In genomic region chr13:69932695-69933550, GRCm38 (mm10) we compare ENCODE assay signal across 10 mouse cellular contexts.
A peak's percentile ranks its signal among the peaks of the same experiment; 100 is the strongest.
DNase-seq lines count a peak whose midpoint lies in the region; ATAC-seq and TF ChIP-seq lines count a peak whose summit lies in the region.
"Had no signal": no experiment of that assay in that cellular context is flagged by ENCODE, and none has a peak within 500 bp of the region (broad histone marks: within the 10 kb centered on the region; RNA-seq: fewer than 3 reads in every experiment).

No protein-coding gene starts in this region.

- peaks cover 5% of the 10 kb centered on the region for H3K4me1 ChIP-seq in embryonic facial prominence, embryonic 10.5 days
- peaks cover 26% of the 10 kb centered on the region for H3K4me1 ChIP-seq in hindbrain, embryonic 14.5 days (replicated peaks; ENCODE audit: control insufficient read depth, insufficient read depth, low read length)
- H3K4me1 ChIP-seq in intestine, postnatal 0 days (replicated peaks; ENCODE audit: control insufficient read depth, insufficient read depth, low read length): no peaks in the 10 kb centered on the region
- H3K4me1 ChIP-seq: heart, embryonic 15.5 days had no signal

- H3K79me2 ChIP-seq in myocyte (ENCODE audit: control insufficient read depth, insufficient read depth): no peaks in the 10 kb centered on the region

- no peak for TF ChIP-seq CTCF in intestine, postnatal 0 days (IDR thresholded peaks at IDR 0.05; ENCODE audit: low read depth)

- H3K27me3 ChIP-seq in embryonic facial prominence, embryonic 10.5 days (replicated peaks; ENCODE audit: low read depth, poor library complexity, severe bottlenecking): no peaks in the 10 kb centered on the region
- no peaks in the 10 kb centered on the region for H3K27me3 ChIP-seq in hindbrain, embryonic 14.5 days (ENCODE audit: control insufficient read depth, insufficient read depth, low read length)
- no peaks in the 10 kb centered on the region for H3K27me3 ChIP-seq in myocyte (ENCODE audit: control insufficient read depth, insufficient read depth, insufficient read length)
- no peaks in the 10 kb centered on the region for H3K27me3 ChIP-seq in intestine, postnatal 0 days (replicated peaks; ENCODE audit: control insufficient read depth, insufficient read depth, low read length)
- H3K27me3 ChIP-seq: heart, embryonic 15.5 days had no signal

- no peaks in the 10 kb centered on the region for H3K9me3 ChIP-seq in embryonic facial prominence, embryonic 10.5 days
- H3K9me3 ChIP-seq in hindbrain, embryonic 14.5 days (ENCODE audit: control insufficient read depth, low read length): no peaks in the 10 kb centered on the region
- no peaks in the 10 kb centered on the region for H3K9me3 ChIP-seq in intestine, postnatal 0 days (ENCODE audit: control insufficient read depth)
- H3K9me3 ChIP-seq: heart, embryonic 15.5 days had no signal

- ATAC-seq in frontal cortex, adult (ENCODE audit: low TSS enrichment): peak; percentile 24; the same call in 1 of the 2 replicates
- ATAC-seq in hindbrain, embryonic 14.5 days (ENCODE audit: low FRiP score): no peak
- ATAC-seq in intestine, postnatal 0 days: no peak

- no peak overlapping the region for H3K27ac ChIP-seq in embryonic facial prominence, embryonic 10.5 days (replicated peaks)
- H3K27ac ChIP-seq in hindbrain, embryonic 14.5 days: peak overlapping the region; percentile 76
- no peak overlapping the region for H3K27ac ChIP-seq in intestine, postnatal 0 days (ENCODE audit: low read depth, low read length)
- H3K27ac ChIP-seq: heart, embryonic 15.5 days; liver, embryonic 14.5 days had no signal

- no peak for TF ChIP-seq POLR2A in myocyte (IDR thresholded peaks at IDR 0.05; ENCODE audit: insufficient read length, low read depth)

- H3K4me3 ChIP-seq in embryonic facial prominence, embryonic 10.5 days: no peak overlapping the region
- H3K4me3 ChIP-seq in hindbrain, embryonic 14.5 days (replicated peaks; ENCODE audit: low read length): no peak overlapping the region
- no peak overlapping the region for H3K4me3 ChIP-seq in myocyte
- H3K4me3 ChIP-seq in intestine, postnatal 0 days (ENCODE audit: low read depth, low read length): no peak overlapping the region
- H3K4me3 ChIP-seq: heart, embryonic 15.5 days had no signal

- no peak for DNase-seq in frontal cortex, postnatal 10 days (ENCODE audit: low spot score in 2 of 2)
- DNase-seq in embryonic facial prominence, embryonic 10.5 days (ENCODE audit: low spot score): peak; percentile 15
- peak; percentile 51 for DNase-seq in hindbrain, embryonic 14.5 days (ENCODE audit: low spot score)
- DNase-seq in gastrocnemius, postnatal 4 days (ENCODE audit: low spot score in 2 of 2): no peak
- DNase-seq in gastrocnemius, adult 8-10 months (ENCODE audit: low spot score in 2 of 2): no peak

- no peaks in the 10 kb centered on the region for H3K36me3 ChIP-seq in embryonic facial prominence, embryonic 10.5 days (replicated peaks)
- H3K36me3 ChIP-seq in hindbrain, embryonic 14.5 days (replicated peaks; ENCODE audit: control insufficient read depth, insufficient read depth): no peaks in the 10 kb centered on the region
- H3K36me3 ChIP-seq in myocyte (ENCODE audit: control insufficient read depth, insufficient read depth): no peaks in the 10 kb centered on the region
- H3K36me3 ChIP-seq in intestine, postnatal 0 days (ENCODE audit: control insufficient read depth, insufficient read depth): no peaks in the 10 kb centered on the region
- H3K36me3 ChIP-seq: heart, embryonic 15.5 days had no signal

- H3K9ac ChIP-seq in hindbrain, embryonic 14.5 days: peak overlapping the region; percentile 29; the same call in 1 of the 2 replicates
- no peak overlapping the region for H3K9ac ChIP-seq in intestine, postnatal 0 days (ENCODE audit: low read depth, low read length)
- H3K9ac ChIP-seq: heart, embryonic 15.5 days; liver, embryonic 14.5 days had no signal

- peak overlapping the region; percentile 47 for H3K4me2 ChIP-seq in hindbrain, embryonic 14.5 days (replicated peaks)
- H3K4me2 ChIP-seq in myocyte (ENCODE audit: low read depth): no peak overlapping the region
- no peak overlapping the region for H3K4me2 ChIP-seq in intestine, postnatal 0 days (replicated peaks; ENCODE audit: low read depth)
- H3K4me2 ChIP-seq: heart, embryonic 15.5 days had no signal

- WGBS in embryonic facial prominence, embryonic 10.5 days: 77% methylated on average over 9 of the region's 9 CpGs
- WGBS in hindbrain, embryonic 14.5 days: 40% methylated on average over 9 of the region's 9 CpGs
- 71% methylated on average over 9 of the region's 9 CpGs for WGBS in intestine, postnatal 0 days

- H3ac ChIP-seq in myocyte (ENCODE audit: control insufficient read depth, insufficient read length): no peak overlapping the region

TF ChIP-seq in myocyte, 11 proteins besides CTCF, POLR2A, EP300 and RAD21:
- TF ChIP-seq TCF3 (IDR thresholded peaks at IDR 0.05; ENCODE audit: insufficient read length, low read depth) (no peak), SRF (IDR thresholded peaks at IDR 0.05; ENCODE audit: control insufficient read depth, insufficient read length, low read depth) (no peak), MYOD1 (IDR thresholded peaks at IDR 0.05; ENCODE audit: control insufficient read depth in 1 of 3, insufficient read length in 2 of 3, low read depth in 2 of 3) (no peak), POLR2AphosphoS2 (IDR thresholded peaks at IDR 0.05; ENCODE audit: insufficient read length, low read depth) (no peak), REST (IDR thresholded peaks at IDR 0.05; ENCODE audit: insufficient read depth, insufficient read length) (peak; percentile 27), CEBPB (IDR thresholded peaks at IDR 0.05; ENCODE audit: insufficient read depth, poor library complexity, severe bottlenecking) (no peak), MYOG (IDR thresholded peaks at IDR 0.05; ENCODE audit: control insufficient read depth in 1 of 3, insufficient read depth in 1 of 3, insufficient read length in 2 of 3, low read depth in 2 of 3) (no peak)

Comparison
In these comparisons a context has a peak if more than half of its experiments do, and no peak if none do; other contexts are left out.
1. DNase-seq: peak in embryonic facial prominence, embryonic 10.5 days (single experiment) and hindbrain, embryonic 14.5 days (single experiment); none in frontal cortex, postnatal 10 days (0 of 2), gastrocnemius, postnatal 4 days (0 of 2) and gastrocnemius, adult 8-10 months (0 of 2).